Mouse (Mus musculus): ENCODE measurements at regions not wholly inside any gene's neighbourhood (a gene's known extent, or its start where the extent isn't known, plus 50 kb on each side); places are given as distances from the start of the nearest gene placed in this dataset.

- intact Hi-C loops (cut with DNase I), result no loop called here
- DNase-seq, result no peak
Measured at GRCm38 (mm10) chr15:69224619-69225587, 2724.2 kb upstream of the Lrrc6 start.

GRCm38 (mm10) chr15:69223411-69223810 lies 2722.7 kb upstream of the Lrrc6 start:
- DNase-seq, result no peak
- intact Hi-C loops (cut with DNase I), result no loop called here

- DNase-seq, result no peak
- intact Hi-C loops (cut with DNase I), result no loop called here
Measured at GRCm38 (mm10) chr15:69222391-69222790, 2721.7 kb upstream of the Lrrc6 start.

Measured in gastrocnemius, postnatal 36 days (tissue).